Mouse (Mus musculus) limb, embryonic 11.5 days (tissue): Measurements from ENCODE around the gene Tas2r136. TPM values are rescaled to one million over a fixed set of nuclear protein-coding genes. Genes with fewer than 3 reads are reported as not detected.

ENCODE experiments used
- polyA plus RNA-seq: library from polyadenylated mRNA; unstranded; fragments of >200 nt; fragmentation: Nextera tagmentation; extraction: Ambion mirVana; gene quantifications from 2 replicates; pipeline ENCODE4 v1.2.1, GENCODE M21; 2014

Gene Tas2r136
- polyA plus RNA-seq, 1 experiment from 2014 or later: not detected

Other genes with a start within 250 kb of the Tas2r136 start
- gene Prh1, start 208.4 kb downstream of the Tas2r136 start, polyA plus RNA-seq: not detected in 2 replicates
- not detected in 2 replicates for gene Prp2, start 182.2 kb downstream of the Tas2r136 start, polyA plus RNA-seq
- not detected in 2 replicates for gene A630073D07Rik, start 126.6 kb downstream of the Tas2r136 start, polyA plus RNA-seq
- not detected in 2 replicates for gene Tas2r120, start 121.2 kb downstream of the Tas2r136 start, polyA plus RNA-seq
- not detected in 2 replicates for gene Tas2r121, start 77.2 kb downstream of the Tas2r136 start, polyA plus RNA-seq
- gene Tas2r122, start 66.2 kb downstream of the Tas2r136 start, polyA plus RNA-seq: not detected in 2 replicates
- gene Tas2r115, start 40.1 kb downstream of the Tas2r136 start, polyA plus RNA-seq: not detected in 2 replicates
- gene Tas2r124, start 23.4 kb downstream of the Tas2r136 start, polyA plus RNA-seq: not detected in 2 replicates
- gene Tas2r102, start 16.0 kb downstream of the Tas2r136 start, polyA plus RNA-seq: not detected in 2 replicates
- gene Tas2r117, start 24.7 kb upstream of the Tas2r136 start, polyA plus RNA-seq: not detected in 2 replicates
- gene Tas2r123, start 69.0 kb upstream of the Tas2r136 start, polyA plus RNA-seq: not detected in 2 replicates
- gene Tas2r116, start 77.3 kb upstream of the Tas2r136 start, polyA plus RNA-seq: not detected in 2 replicates
- gene Tas2r110, start 89.8 kb upstream of the Tas2r136 start, polyA plus RNA-seq: not detected in 2 replicates
- not detected in 2 replicates for gene Tas2r113, start 114.8 kb upstream of the Tas2r136 start, polyA plus RNA-seq
- gene Tas2r125, start 131.5 kb upstream of the Tas2r136 start, polyA plus RNA-seq: not detected in 2 replicates
- not detected in 2 replicates for gene Tas2r129, start 172.9 kb upstream of the Tas2r136 start, polyA plus RNA-seq
- not detected in 2 replicates for gene Tas2r131, start 179.8 kb upstream of the Tas2r136 start, polyA plus RNA-seq
- gene Tas2r109, start 202.8 kb upstream of the Tas2r136 start, polyA plus RNA-seq: not detected in 2 replicates